Mouse (Mus musculus): Measurements from ENCODE around the gene Lzts2.
A peak's percentile ranks its signal among the peaks of the same experiment; 100 is the strongest.
"Not testable (repeated sequence)": the region's sequence is repeated elsewhere in the genome, so short reads cannot be mapped to it uniquely, and the experiment has no call there.

The Lzts2 gene

GRCm38 (mm10) chr19:45026958-45027670, 12.9 kb downstream of the Lzts2 start:
- no peak for DNase-seq (ENCODE audit: low read depth, low spot score)
- no peaks in the 10 kb centered on the region for H3K36me3 ChIP-seq (ENCODE audit: control insufficient read depth, insufficient read depth, low read length, poor library complexity, severe bottlenecking)
- no peaks in the 10 kb centered on the region for H3K27me3 ChIP-seq (ENCODE audit: control insufficient read depth, insufficient read depth, low read length, poor library complexity, severe bottlenecking)

DNA sequence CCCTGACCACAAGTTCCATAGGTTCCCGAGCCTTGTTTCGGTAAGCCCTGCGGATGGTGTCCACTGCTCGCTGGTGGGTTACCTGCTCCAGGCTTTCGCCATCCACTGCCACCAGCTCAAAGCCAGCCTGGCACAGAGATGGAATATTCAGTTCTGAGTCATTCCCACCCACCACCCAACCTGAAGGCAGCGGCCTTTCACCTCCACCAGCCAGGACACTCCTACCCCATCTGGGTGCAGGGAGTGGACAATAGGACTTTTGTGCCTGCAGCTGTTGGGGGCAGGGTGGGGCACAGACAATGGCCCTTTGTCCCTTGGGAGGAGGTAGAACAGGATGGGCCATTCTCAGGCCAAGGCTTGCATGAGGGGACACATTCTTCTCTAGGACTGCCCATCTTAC, 13.6 kb downstream of the Lzts2 start:
- no peak for DNase-seq (ENCODE audit: low read depth, low spot score)
- Histone ChIP-seq H3K27me3 (ENCODE audit: control insufficient read depth, insufficient read depth, low read length, poor library complexity, severe bottlenecking) (no peaks in the 10 kb centered on the region), H3K36me3 (ENCODE audit: control insufficient read depth, insufficient read depth, low read length, poor library complexity, severe bottlenecking) (no peaks in the 10 kb centered on the region)

GRCm38 (mm10) chr19:45028746-45029145, 14.5 kb downstream of the Lzts2 start:
- DNase-seq (ENCODE audit: low read depth, low spot score), result no peak
- no peaks in the 10 kb centered on the region for H3K36me3 ChIP-seq (ENCODE audit: control insufficient read depth, insufficient read depth, low read length, poor library complexity, severe bottlenecking)
- no peaks in the 10 kb centered on the region for H3K27me3 ChIP-seq (ENCODE audit: control insufficient read depth, insufficient read depth, low read length, poor library complexity, severe bottlenecking)

DNA sequence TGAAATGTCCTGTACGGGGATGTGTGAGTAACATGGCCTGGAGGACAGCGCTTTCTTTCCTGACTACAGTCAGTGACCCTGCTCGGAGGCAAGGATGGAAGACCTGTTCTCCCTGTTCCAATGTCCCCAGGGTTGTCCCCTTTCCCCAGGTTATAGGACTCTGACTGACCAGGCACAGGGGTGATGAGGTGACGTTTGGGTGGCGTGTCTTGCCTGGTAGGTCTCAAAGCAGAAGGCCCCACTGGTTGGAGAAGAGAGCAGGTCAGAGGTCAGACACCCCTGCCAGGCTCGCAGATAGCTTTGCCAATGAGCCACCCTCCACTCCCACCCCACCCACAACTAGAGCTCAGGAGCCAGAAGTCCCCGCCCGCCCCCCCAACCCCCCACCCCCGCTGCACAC, 15.4 kb downstream of the Lzts2 start:
- Histone ChIP-seq H3K27me3 (ENCODE audit: control insufficient read depth, insufficient read depth, low read length, poor library complexity, severe bottlenecking) (no peaks in the 10 kb centered on the region), H3K36me3 (ENCODE audit: control insufficient read depth, insufficient read depth, low read length, poor library complexity, severe bottlenecking) (no peaks in the 10 kb centered on the region)
- no peak for DNase-seq (ENCODE audit: low read depth, low spot score)

- no peaks in the 10 kb centered on the region for H3K27me3 ChIP-seq (ENCODE audit: control insufficient read depth, insufficient read depth, low read length, poor library complexity, severe bottlenecking)
- DNase-seq (ENCODE audit: low read depth, low spot score), result peak; percentile 81
These were observed 15.9 kb downstream of the Lzts2 start for GRCm38 (mm10) chr19:45030111-45030510.

GRCm38 (mm10) chr19:45030746-45031693, 16.8 kb downstream of the Lzts2 start:
- Histone ChIP-seq H3K36me3 (ENCODE audit: control insufficient read depth, insufficient read depth, low read length, poor library complexity, severe bottlenecking) (no peaks in the 10 kb centered on the region), H3K27me3 (ENCODE audit: control insufficient read depth, insufficient read depth, low read length, poor library complexity, severe bottlenecking) (no peaks in the 10 kb centered on the region)
- peak; percentile 86 for DNase-seq (ENCODE audit: low read depth, low spot score)

More at GRCm38 (mm10) chr19:45030111-45030510, 15.9 kb downstream of the Lzts2 start:
- no peaks in the 10 kb centered on the region for H3K36me3 ChIP-seq (ENCODE audit: control insufficient read depth, insufficient read depth, low read length, poor library complexity, severe bottlenecking)

DNA sequence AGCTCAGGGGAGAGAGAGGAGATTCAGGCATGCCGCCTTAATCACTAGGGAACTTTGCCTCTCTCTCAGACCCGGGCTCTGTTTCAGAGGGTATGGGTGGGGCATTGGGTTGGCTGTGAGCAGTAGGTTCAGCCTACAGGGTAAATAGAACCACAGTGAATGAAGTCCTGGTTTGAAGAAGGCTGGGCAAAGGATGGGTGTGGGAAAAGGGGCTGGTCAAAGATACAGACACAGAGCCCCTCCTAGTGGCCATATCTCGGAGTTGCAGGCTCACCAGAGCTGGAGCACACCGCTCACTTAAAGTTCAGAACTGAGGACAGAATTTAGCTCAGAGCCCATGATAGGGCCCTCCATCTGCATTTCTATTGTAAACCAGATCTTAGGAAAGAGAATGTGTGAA, 17.6 kb downstream of the Lzts2 start:
- DNase-seq (ENCODE audit: low read depth, low spot score), result peak; percentile 78
- Histone ChIP-seq H3K27me3 (ENCODE audit: control insufficient read depth, insufficient read depth, low read length, poor library complexity, severe bottlenecking) (no peaks in the 10 kb centered on the region), H3K36me3 (ENCODE audit: control insufficient read depth, insufficient read depth, low read length, poor library complexity, severe bottlenecking) (no peaks in the 10 kb centered on the region)

GRCm38 (mm10) chr19:45032570-45033332, 18.5 kb downstream of the Lzts2 start:
- Histone ChIP-seq H3K27me3 (ENCODE audit: control insufficient read depth, insufficient read depth, low read length, poor library complexity, severe bottlenecking) (no peaks in the 10 kb centered on the region), H3K36me3 (ENCODE audit: control insufficient read depth, insufficient read depth, low read length, poor library complexity, severe bottlenecking) (no peaks in the 10 kb centered on the region)
- DNase-seq (ENCODE audit: low read depth, low spot score), result peak; percentile 33

DNA sequence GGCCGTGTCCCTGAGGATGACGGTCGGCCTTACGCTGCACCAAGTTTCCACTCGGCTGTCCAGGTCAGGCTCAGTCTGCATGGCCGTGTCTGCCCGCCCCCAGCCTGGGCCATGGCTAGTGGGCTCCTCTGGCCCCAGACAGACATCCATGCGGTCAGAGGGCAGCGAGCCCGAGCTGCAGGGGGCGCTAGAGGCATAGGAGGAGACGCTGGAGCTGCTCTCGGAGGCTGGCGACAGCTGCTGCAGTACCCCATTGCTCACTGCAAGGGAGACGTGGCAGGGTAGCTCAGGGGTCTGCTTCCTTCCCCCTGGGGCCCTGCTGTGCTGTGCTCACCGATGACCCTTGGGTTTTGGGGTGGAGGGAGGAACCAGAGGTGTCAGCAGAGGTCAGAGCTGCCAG, 22.7 kb downstream of the Lzts2 start:
- Histone ChIP-seq H3K27me3 (ENCODE audit: control insufficient read depth, insufficient read depth, low read length, poor library complexity, severe bottlenecking) (no peaks in the 10 kb centered on the region), H3K36me3 (ENCODE audit: control insufficient read depth, insufficient read depth, low read length, poor library complexity, severe bottlenecking) (no peaks in the 10 kb centered on the region)
- DNase-seq (ENCODE audit: low read depth, low spot score), result peak; percentile 66

- not testable (repeated sequence) for H3K36me3 ChIP-seq (ENCODE audit: control insufficient read depth, insufficient read depth, low read length, poor library complexity, severe bottlenecking); H3K27me3 ChIP-seq (ENCODE audit: control insufficient read depth, insufficient read depth, low read length, poor library complexity, severe bottlenecking); DNase-seq (ENCODE audit: low read depth, low spot score)
These were observed 24.0 kb downstream of the Lzts2 start for GRCm38 (mm10) chr19:45038198-45038597.

- DNase-seq (ENCODE audit: low read depth, low spot score), result no peak
- H3K36me3 ChIP-seq (ENCODE audit: control insufficient read depth, insufficient read depth, low read length, poor library complexity, severe bottlenecking), result no peaks in the 10 kb centered on the region
- H3K27me3 ChIP-seq (ENCODE audit: control insufficient read depth, insufficient read depth, low read length, poor library complexity, severe bottlenecking), result no peaks in the 10 kb centered on the region
These were observed 26.0 kb downstream of the Lzts2 start for GRCm38 (mm10) chr19:45040214-45040613.

GRCm38 (mm10) chr19:45044389-45044927, 30.2 kb downstream of the Lzts2 start:
- H3K27me3 ChIP-seq (ENCODE audit: control insufficient read depth, insufficient read depth, low read length, poor library complexity, severe bottlenecking), result no peaks in the 10 kb centered on the region
- no peak for DNase-seq (ENCODE audit: low read depth, low spot score)
- H3K36me3 ChIP-seq (ENCODE audit: control insufficient read depth, insufficient read depth, low read length, poor library complexity, severe bottlenecking), result no peaks in the 10 kb centered on the region; the same call in 1 of the 2 replicates

- DNase-seq (ENCODE audit: low read depth, low spot score), result no peak
- no peaks in the 10 kb centered on the region for H3K27me3 ChIP-seq (ENCODE audit: control insufficient read depth, insufficient read depth, low read length, poor library complexity, severe bottlenecking)
- H3K36me3 ChIP-seq (ENCODE audit: control insufficient read depth, insufficient read depth, low read length, poor library complexity, severe bottlenecking), result no peaks in the 10 kb centered on the region; the same call in 1 of the 2 replicates
These were observed 31.0 kb downstream of the Lzts2 start for GRCm38 (mm10) chr19:45045236-45045635.

DNA sequence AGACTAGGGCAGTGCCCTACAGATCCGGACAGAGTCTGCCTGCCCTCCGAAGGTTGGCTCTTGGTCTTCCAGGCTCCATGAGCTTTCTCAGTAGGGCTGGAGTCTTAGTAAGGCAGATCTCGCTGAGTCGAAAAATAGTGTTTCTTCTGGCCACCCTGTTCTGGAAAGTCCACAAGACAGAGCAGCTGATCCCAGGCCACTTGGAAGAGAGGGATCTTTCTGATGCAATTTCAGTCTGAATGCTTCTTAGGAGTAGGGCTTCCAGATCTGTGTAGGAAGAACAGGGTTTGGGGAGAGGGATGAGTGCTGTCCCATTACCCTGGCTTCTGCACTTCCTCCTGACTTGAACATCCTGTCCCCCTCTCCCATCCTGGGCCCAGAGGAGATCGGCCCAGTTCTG, 31.4 kb downstream of the Lzts2 start, which contains the start of gene Pdzd7:
Gene Pdzd7, minus strand, starts transcription at position 67 of the 400 bp plus-strand sequence.
- DNase-seq (ENCODE audit: low read depth, low spot score), result no peak
- H3K27me3 ChIP-seq (ENCODE audit: control insufficient read depth, insufficient read depth, low read length, poor library complexity, severe bottlenecking), result no peaks in the 10 kb centered on the region
- peaks cover 2% of the 10 kb centered on the region for H3K36me3 ChIP-seq (ENCODE audit: control insufficient read depth, insufficient read depth, low read length, poor library complexity, severe bottlenecking)

All from splenic B cell, adult 2 months (primary cell).